Mouse (Mus musculus) brain, embryonic 18.5 days (tissue): ENCODE measurements around the gene BC117090.
"Not testable (repeated sequence)": the region's sequence is repeated elsewhere in the genome, so short reads cannot be mapped to it uniquely, and the experiment has no call there.

ENCODE experiments used
- DNase-seq: peaks from one replicate; pipeline ENCODE4 v3.0.0-alpha.2; 2012; ENCODE audit warnings: low read depth, low spot score

BC117090 gene

GRCm38 (mm10) chr16:36334232-36334631, at the start of gene BC117090:
Gene BC117090, minus strand, starts transcription at chr16:36334332.
- no peak for DNase-seq

DNA sequence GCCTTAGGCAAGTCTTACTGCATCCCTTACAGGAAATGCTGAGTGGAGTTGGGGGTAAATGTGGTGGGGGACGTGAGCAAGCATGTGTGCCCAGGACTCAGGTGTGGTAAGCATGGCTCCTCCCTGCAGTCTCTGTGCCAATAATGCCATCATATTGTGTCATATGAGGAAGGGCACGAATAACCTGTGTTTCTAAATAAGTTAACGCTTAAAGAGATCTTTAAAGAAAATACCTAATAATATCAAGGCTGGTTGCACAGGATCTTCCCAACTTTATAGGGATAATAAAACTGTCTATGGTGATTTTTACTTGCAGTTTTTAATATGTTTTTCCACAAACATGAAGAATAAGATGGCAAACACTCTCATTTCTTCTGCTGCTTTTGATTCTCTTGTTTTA, 33.5 kb upstream of the BC117090 start, which contains the start of gene BC100530:
Gene BC100530 (minus strand): TSS at position 101 of the 400 bp plus-strand sequence.
- DNase-seq = not testable (repeated sequence)

- DNase-seq = no peak
Observed at GRCm38 (mm10) chr16:36337171-36337570, 3.0 kb upstream of the BC117090 start.

GRCm38 (mm10) chr16:36319286-36319685, 14.8 kb downstream of the BC117090 start:
- DNase-seq = no peak

DNA sequence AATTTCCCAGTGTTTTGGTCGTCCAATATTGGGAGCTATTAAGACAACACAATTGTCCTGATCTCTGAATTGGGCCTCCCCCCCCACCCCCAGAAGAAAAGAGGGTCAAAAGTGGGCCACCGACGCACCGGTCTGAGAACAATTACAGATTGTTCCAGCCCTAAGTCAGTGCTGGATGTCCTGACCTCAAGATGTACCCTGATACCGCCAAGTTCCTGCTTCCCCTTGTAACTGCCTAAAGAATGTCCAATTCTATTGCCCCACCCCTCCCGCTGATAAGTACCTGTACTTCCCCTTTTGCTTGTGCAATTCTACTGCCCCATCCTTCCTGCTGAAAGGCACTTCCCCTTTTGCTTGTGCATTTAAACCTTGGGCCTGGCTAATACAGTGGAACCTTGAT, 18.0 kb downstream of the BC117090 start:
- DNase-seq = not testable (repeated sequence)

GRCm38 (mm10) chr16:36307631-36308030, 26.5 kb downstream of the BC117090 start:
- DNase-seq = no peak

- no peak for DNase-seq
Observed at GRCm38 (mm10) chr16:36289140-36289539, 45.0 kb downstream of the BC117090 start.

DNA sequence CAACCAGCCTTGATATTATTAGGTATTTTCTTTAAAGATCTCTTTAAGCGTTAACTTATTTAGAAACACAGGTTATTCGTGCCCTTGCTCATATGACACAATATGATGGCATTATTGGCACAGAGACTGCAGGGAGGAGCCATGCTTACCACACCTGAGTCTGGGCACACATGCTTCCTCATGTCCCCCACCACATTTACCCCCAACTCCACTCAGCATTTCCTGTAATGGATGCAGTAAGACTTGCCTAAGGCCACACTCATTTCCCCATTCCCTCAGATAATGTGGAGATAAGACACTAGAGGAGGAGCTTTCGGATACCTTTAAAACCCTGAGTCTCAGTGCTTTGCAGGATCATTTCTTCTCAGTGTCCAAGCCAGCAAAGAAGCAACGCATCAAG, 57.3 kb downstream of the BC117090 start, which contains the start of gene Stfa1:
Gene Stfa1 (plus strand): TSS at position 156 of the 400 bp plus-strand sequence.
- not testable (repeated sequence) for DNase-seq
